Mouse (Mus musculus) layer of hippocampus, postnatal 14 days (tissue): ENCODE results near the gene Nkx2-2. TPM values are rescaled to one million over a fixed set of nuclear protein-coding genes. Genes with fewer than 3 reads are reported as not detected.

Experiments used
- DNase-seq, 2 experiments: peaks; one replicate each; pipeline ENCODE4 v3.0.0; 2021 to 2022; ENCODE audit warnings: low spot score in 2 of 2, mixed read lengths in 1 of 2
- long read RNA-seq, 2 experiments: library from polyadenylated mRNA; stranded (forward); transcript quantifications; one replicate each; pipeline ENCODE4 v2.0.0; 2021
- total RNA-seq, 2 experiments: library from RNA; stranded (reverse); gene quantifications; 2 replicates each; pipeline ENCODE4 v1.2.3; 2021

Gene Nkx2-2
- 10 to 100 TPM; 16.0 to 17.0 TPM for total RNA-seq
- long read RNA-seq, experiment 1, partial matches to known transcripts, result 5 of 6 reads
- long read RNA-seq, experiment 1, other reads (novel, unspliced or antisense), result 1 of 6 reads
- long read RNA-seq, experiment 2, partial matches to known transcripts, result 1 of 6 reads
- long read RNA-seq, experiment 2, other reads (novel, unspliced or antisense), result 3 of 6 reads

DNA sequence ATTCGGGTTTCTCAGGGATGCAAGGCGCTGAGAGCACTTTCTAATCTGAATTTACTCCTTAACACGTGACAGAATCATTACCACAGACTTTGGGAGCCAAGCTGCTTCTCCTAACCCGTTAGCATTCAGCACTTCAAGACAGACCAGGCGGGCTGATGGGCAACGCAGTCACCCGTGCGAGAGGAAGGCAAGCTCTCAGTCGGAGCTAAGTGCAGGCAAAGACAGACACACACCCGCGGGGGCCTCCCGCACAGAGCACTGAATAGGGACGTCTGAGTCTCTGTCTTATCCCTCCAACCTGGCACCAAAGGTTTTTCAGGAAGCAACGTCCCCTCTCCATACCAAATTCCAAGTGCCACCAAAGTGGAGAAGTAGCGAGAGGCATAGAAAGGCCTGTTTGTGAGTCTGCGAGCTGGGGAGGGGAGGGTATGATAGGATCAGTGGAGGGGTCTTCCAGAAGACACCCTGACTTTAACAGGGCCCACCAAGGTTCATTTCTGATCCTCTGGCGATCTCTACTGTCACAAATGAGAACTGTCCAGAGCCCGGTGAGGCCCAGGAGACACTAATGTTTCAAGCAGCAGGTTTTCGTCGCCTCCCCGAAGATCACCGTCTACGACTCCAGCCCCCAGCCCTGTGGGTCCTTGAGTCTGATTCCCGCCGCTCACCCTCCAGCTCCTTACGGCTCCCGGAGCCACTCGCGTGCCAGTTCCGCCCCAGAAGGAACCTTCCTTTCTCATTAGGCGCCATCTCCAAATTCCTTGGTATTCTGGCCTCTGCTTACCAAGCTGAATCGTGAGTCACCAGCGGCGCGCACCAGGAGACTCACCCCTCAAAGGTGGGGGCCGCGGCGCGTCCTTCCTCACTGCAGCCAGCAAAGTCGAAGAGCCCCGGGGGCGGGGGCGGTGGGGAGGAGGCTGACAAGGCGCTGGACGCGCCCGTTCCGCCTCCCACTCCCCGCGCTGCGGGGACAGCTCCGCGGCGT is at the start of gene Nkx2-2:
Nkx2-2 (minus strand) TSS at position 973 of the 985 bp plus-strand sequence.
- no peak for DNase-seq

GRCm38 (mm10) chr2:147235707-147236290 is 41.8 kb upstream of the Nkx2-2 start:
- DNase-seq, result no peak

DNA sequence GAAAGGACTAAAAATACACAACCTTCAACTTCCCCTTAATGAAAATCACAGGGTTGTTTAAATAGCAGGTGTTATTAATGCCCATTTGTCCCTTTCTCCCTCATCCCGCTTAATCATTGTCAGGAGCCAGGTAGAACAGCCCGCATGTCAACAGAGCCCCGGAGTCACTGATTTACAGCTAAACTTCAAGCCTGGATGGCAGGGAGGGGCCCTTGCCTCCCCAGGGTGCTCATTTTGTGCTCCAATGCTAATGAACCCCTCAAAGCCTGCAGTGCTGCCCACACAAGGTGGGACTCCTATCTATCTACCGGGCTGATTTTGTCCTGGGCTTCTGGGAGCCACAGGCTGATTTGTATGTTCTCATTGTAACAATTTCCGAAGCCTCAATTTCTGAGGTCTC is 37.1 kb upstream of the Nkx2-2 start:
- no peak for DNase-seq

GRCm38 (mm10) chr2:147205076-147205615 is 11.1 kb upstream of the Nkx2-2 start:
- no peak for DNase-seq

DNA sequence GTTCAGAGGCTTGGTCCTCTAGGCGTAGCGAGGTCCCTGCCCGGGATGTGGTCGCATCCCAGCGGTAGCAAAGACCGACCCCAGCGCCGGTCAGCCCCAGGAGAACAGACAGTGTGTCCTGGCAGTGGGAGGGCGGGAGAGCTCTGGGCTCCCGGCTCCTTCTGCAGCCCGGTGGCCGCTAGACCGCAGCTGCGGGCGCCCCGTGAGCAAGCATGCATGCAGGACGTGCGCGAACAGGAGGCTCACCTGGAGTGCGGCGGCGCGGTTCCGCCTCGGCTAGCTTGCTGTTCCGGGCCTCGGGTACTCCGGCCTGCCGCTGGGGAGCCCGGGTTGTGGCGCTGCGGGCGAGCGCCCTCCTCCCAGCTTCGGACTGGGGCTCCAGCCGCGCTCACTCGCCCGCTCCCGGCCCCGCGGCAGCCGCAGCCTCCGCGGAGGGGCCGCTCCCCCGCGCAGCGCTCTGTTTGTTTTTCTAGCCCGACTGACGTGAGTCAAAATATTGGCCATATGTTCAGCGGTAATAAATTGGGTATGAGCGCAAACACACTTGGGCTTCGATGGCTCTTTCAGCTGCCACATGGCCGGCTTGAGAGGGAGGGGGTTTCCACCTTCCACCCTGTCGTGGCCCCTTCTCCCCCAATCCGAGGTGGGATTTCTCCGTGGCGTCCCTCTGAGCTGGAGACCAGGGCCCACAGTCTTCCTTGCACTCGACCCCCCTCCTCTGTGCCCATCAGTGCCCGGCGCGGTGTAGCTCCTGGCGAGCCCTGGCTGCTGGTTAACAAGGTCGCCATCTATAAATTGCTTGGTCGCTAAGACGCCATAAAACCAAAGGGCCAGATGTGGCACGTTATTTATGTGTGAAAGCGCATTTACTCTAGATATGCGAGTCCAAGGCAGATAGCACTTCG is 920 bp upstream of the Nkx2-2 start:
- DNase-seq, result no peak

GRCm38 (mm10) chr2:147192731-147193130 is 1.3 kb downstream of the Nkx2-2 start:
- DNase-seq, result no peak

DNA sequence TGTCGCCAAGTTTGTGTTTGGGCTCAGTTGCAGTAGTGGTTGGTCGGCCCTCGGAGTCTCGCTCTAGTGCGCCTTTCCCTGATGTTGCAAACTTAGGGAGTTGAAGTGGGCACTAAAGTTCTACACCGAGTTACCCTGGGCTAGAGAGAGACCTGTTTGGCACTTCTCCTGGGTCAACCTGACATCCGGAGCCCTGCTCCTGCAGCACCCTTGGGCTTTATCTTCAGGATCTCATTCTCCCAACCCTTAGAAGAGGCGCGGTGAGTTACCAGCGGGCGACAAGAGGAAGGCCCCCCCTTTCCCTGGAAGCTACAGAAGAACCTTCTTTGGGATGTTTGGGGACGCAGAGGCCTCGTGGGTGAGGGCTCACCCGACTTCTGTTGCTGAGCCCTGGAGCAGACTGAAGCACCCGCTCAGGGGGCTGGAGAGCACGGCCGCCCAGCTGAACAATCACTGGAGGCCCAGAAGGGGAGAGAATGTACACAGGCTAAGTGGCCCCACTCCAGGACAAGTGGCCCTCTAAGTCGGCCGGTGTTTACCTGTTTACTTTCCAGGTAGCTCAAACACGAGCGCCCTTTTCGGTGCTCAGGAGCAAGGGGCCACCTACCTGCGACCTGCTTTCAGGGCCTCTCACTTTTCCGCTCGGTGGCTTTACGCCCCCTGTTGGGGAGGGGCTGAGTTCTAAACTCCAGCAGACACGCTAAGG is 3.6 kb downstream of the Nkx2-2 start:
- no peak for DNase-seq

GRCm38 (mm10) chr2:147189546-147190315 is 4.3 kb downstream of the Nkx2-2 start:
- DNase-seq, result no peak

GRCm38 (mm10) chr2:147188871-147189545 is 5.0 kb downstream of the Nkx2-2 start:
- DNase-seq, result no peak

GRCm38 (mm10) chr2:147188074-147188700 is 5.9 kb downstream of the Nkx2-2 start:
- DNase-seq, result no peak

GRCm38 (mm10) chr2:147187061-147187870 is 6.8 kb downstream of the Nkx2-2 start:
- DNase-seq, result no peak

GRCm38 (mm10) chr2:147186261-147186681 is 7.8 kb downstream of the Nkx2-2 start:
- DNase-seq, result no peak

DNA sequence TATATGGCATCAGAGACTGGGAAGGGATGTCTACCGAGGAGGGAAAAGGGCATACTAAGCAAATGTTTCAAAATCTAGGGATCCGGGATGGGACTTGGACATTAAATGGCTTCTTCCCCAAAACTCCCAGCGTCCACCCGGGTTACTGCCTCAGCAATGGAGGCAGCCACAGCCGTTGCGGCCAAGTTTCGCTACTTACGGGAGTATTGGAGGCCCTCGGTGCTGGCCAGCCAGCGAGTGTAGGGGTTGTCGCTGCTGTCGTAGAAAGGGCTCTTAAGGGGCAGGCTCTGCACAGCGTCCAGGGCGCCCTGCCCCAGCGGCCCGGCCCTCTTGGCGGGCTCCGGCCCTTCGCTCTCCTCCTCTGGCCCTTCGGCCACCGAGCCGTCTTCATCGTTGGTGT is 8.5 kb downstream of the Nkx2-2 start:
- DNase-seq, result no peak

GRCm38 (mm10) chr2:147184071-147184990 is 9.7 kb downstream of the Nkx2-2 start:
- DNase-seq, result no peak

DNA sequence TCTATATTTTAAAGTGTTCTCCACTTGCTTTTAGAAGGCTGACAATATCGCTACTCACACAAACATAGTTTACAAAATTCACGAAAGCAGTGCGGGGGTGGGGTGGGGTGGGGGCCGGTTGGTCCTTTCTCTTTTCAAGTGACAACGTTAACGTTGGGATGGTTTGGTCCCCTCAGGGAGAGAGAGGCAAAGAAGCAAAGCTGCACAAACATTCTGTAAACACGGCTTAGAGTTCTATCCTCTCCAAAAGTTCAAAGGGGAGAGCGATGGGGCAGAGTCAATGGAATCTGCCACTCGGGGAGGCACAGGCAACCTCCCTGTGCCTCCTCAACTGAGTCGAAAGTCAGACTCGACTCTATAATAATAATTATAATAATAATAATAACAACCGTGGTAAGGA is 10.5 kb downstream of the Nkx2-2 start:
- DNase-seq, result no peak

DNA sequence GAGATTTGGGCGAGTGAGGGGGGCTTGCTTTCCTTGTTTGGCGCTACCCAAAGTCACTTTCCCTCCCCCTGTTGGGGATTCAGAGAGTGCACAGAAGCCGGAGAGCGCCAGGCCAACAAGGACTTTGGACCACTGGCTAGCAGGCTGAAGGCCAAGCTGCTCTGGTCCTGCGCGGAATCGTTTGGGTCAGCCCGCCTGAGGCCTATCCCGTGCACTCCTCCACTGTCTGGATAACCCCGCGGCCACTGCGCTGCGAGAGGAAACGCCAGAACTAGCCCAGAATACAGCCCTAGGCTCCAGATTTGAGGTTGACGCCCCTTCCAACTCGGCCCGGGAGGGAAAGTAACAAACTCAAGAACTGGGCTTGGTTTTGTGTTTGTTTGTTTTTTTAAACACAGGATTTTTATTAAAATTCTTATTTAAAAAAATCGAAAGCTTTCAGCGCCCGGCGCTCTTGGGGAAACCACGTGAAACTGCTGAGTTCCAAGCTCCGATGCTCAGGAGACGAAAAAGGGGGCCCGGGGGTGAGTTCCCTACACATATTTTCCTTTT is 11.3 kb downstream of the Nkx2-2 start:
- DNase-seq, result no peak
